Mouse (Mus musculus) liver, adult 2 months (tissue): ENCODE measurements around the gene Irak2.

Experiments
- CTCF ChIP-seq: fragments of 200-500 bp; IDR thresholded peaks from 2 replicates; pipeline ENCODE4 v1.5.1; 2011; ENCODE audit warnings: low read depth, low read length, control low read depth
- POLR2A ChIP-seq: fragments of 200-500 bp; IDR thresholded peaks from 2 replicates; pipeline ENCODE4 v1.6.1; 2011; ENCODE audit warnings: low read length, control low read depth; ENCODE audit not compliant: insufficient read depth; ENCODE audit errors: extremely low read depth

DNA sequence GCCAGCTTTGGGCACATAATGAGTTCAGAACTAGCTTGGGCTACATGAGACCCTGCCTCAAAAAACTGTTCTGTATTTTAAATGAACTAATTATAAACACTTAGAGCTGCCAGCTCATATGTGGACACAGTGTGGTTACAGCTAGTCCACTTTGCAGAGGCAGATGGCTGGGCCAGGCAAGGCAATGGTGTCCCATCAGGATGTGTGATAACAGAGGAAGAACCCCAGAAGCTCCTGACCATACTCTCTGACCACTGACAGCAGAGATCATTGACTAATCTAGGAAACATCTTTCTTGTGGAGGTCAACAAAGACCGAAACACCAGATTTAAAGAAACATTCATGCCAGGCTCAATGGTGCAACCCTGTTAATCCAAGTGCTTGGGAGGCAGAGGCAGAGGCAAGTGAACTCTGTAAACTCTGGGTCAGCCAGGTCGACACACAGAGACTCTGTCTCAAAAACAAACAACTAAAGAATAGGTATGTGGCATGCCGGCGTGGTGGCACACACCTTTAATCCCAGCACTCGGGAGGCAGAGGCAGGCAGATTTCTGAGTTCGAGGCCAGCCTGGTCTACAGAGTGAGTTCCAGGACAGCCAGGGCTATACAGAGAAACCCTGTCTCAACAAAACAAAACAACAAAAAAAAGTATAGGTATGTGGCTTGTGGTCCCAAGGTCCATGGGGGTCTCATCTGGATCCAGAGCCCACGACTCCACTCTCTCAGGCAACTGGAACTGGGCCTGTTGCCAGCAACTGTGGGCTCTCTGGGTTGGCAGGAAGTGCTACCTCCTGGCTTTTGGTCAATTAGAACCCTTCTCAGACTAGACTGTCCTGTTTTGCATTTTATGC lies 11.3 kb downstream of the Irak2 start:
- no peak for TF ChIP-seq CTCF
- no peak for TF ChIP-seq POLR2A
